Mouse (Mus musculus): ENCODE data around the gene Gm10142. TPM values are rescaled to one million over a fixed set of nuclear protein-coding genes. Genes with fewer than 3 reads are reported as not detected.
"Not testable (repeated sequence)": the region's sequence is repeated elsewhere in the genome, so short reads cannot be mapped to it uniquely, and the experiment has no call there.

Gm10142 gene
- polyA plus RNA-seq, 2 experiments from 2014 or later = not detected

- not testable (repeated sequence) for ATAC-seq
These were observed 26.5 kb downstream of the Gm10142 start, which contains the start of gene Gm18596 for GRCm38 (mm10) chr10:77741924-77742688. Gene Gm18596 (minus strand): TSS chr10:77742638.

- not testable (repeated sequence) for ATAC-seq
These were observed 35.1 kb downstream of the Gm10142 start for GRCm38 (mm10) chr10:77750686-77751085.

- not testable (repeated sequence) for ATAC-seq
These were observed 35.6 kb downstream of the Gm10142 start, which contains the start of gene Gm9736 for GRCm38 (mm10) chr10:77751254-77751653. Gene Gm9736 (minus strand): TSS chr10:77751354.

- ATAC-seq = not testable (repeated sequence)
These were observed 36.7 kb downstream of the Gm10142 start for GRCm38 (mm10) chr10:77752312-77752711.

- ATAC-seq = no peak
These were observed 37.8 kb downstream of the Gm10142 start for GRCm38 (mm10) chr10:77753448-77753847.

GRCm38 (mm10) chr10:77759582-77759981 is 44.0 kb downstream of the Gm10142 start, which contains the start of gene Gm3233:
Gene Gm3233 (minus strand): TSS chr10:77759682.
- not testable (repeated sequence) for ATAC-seq

Other genes with a start within 250 kb of the Gm10142 start
- gene Fam207a, start 200.0 kb upstream of the Gm10142 start, polyA plus RNA-seq (2017; shearing (Covaris generic)) = 10 to 100 TPM; 11.8 to 14.3 TPM
- 100 to 1,000 TPM; 449 to 774 TPM for gene Itgb2, start 185.6 kb upstream of the Gm10142 start, polyA plus RNA-seq (2017; shearing (Covaris generic))
- 100 to 1,000 TPM; 107 to 179 TPM for gene Pttg1ip, start 134.1 kb upstream of the Gm10142 start, polyA plus RNA-seq (2017; shearing (Covaris generic))
- 100 to 1,000 TPM in 1 of 2 experiments, 10 to 100 TPM in 1; 96.6 to 109 TPM for gene Sumo3, start 109.7 kb upstream of the Gm10142 start, polyA plus RNA-seq (2017; shearing (Covaris generic))
- gene Gm49325, start 109.6 kb upstream of the Gm10142 start, polyA plus RNA-seq (2017; shearing (Covaris generic)) = 1 to 10 TPM in 1 of 2 experiments, not detected in 1; 3.0 TPM
- 10 to 100 TPM; 42.0 to 65.6 TPM for gene Ube2g2, start 93.5 kb upstream of the Gm10142 start, polyA plus RNA-seq (2017; shearing (Covaris generic))
- 1 to 10 TPM in 1 of 2 experiments, under 1 TPM in 1; 0.31 to 1.4 TPM for gene Tspear, start 29.2 kb upstream of the Gm10142 start, polyA plus RNA-seq (2017; shearing (Covaris generic))
- gene Gm19402, start 25.1 kb upstream of the Gm10142 start, polyA plus RNA-seq (2017; shearing (Covaris generic)) = not detected
- gene Gm9508, start 18.6 kb upstream of the Gm10142 start, polyA plus RNA-seq (2017; shearing (Covaris generic)) = not detected
- not detected for gene Gm10272, start 9.2 kb upstream of the Gm10142 start, polyA plus RNA-seq (2017; shearing (Covaris generic))
- gene Gm10024, start 4.3 kb upstream of the Gm10142 start, polyA plus RNA-seq (2017; shearing (Covaris generic)) = not detected
- gene Krtap12-1, start 4.8 kb downstream of the Gm10142 start, polyA plus RNA-seq (2017; shearing (Covaris generic)) = not detected
- not detected for gene Gm10100, start 10.7 kb downstream of the Gm10142 start, polyA plus RNA-seq (2017; shearing (Covaris generic))
- not detected for gene Gm18596, start 26.8 kb downstream of the Gm10142 start, polyA plus RNA-seq (2017; shearing (Covaris generic))
- gene Gm9736, start 35.5 kb downstream of the Gm10142 start, polyA plus RNA-seq (2017; shearing (Covaris generic)) = not detected
- not detected for gene Gm3233, start 43.9 kb downstream of the Gm10142 start, polyA plus RNA-seq (2017; shearing (Covaris generic))
- not detected for gene Gm3238, start 55.5 kb downstream of the Gm10142 start, polyA plus RNA-seq (2017; shearing (Covaris generic))
- not detected for gene Gm7138, start 61.1 kb downstream of the Gm10142 start, polyA plus RNA-seq (2017; shearing (Covaris generic))
- not detected for gene Gm3250, start 66.7 kb downstream of the Gm10142 start, polyA plus RNA-seq (2017; shearing (Covaris generic))
- gene Gm7137, start 72.4 kb downstream of the Gm10142 start, polyA plus RNA-seq (2017; shearing (Covaris generic)) = not detected
- not detected for gene Gm9639, start 79.3 kb downstream of the Gm10142 start, polyA plus RNA-seq (2017; shearing (Covaris generic))
- not detected for gene Gm19668, start 83.3 kb downstream of the Gm10142 start, polyA plus RNA-seq (2017; shearing (Covaris generic))
- not detected for gene Gm9507, start 96.0 kb downstream of the Gm10142 start, polyA plus RNA-seq (2017; shearing (Covaris generic))
- not detected for gene Gm2696, start 98.9 kb downstream of the Gm10142 start, polyA plus RNA-seq (2017; shearing (Covaris generic))
- gene Krtap10-4, start 111.3 kb downstream of the Gm10142 start, polyA plus RNA-seq (2017; shearing (Covaris generic)) = not detected
- gene Krtap10-10, start 120.1 kb downstream of the Gm10142 start, polyA plus RNA-seq (2017; shearing (Covaris generic)) = not detected
- gene Gm36176, start 131.0 kb downstream of the Gm10142 start, polyA plus RNA-seq (2017; shearing (Covaris generic)) = not detected
- not detected for gene Gm10318, start 137.1 kb downstream of the Gm10142 start, polyA plus RNA-seq (2017; shearing (Covaris generic))
- gene Gm3285, start 146.2 kb downstream of the Gm10142 start, polyA plus RNA-seq (2017; shearing (Covaris generic)) = not detected
- gene Lrrc3, start 186.7 kb downstream of the Gm10142 start, polyA plus RNA-seq (2017; shearing (Covaris generic)) = not detected

Data from CD4-positive, CD25-positive, alpha-beta regulatory T cell, adult 4 months (primary cell).